Mouse (Mus musculus) CD4-positive, CD25-positive, alpha-beta regulatory T cell, adult 4 months (primary cell): ENCODE measurements at regions not wholly inside any gene's neighbourhood (a gene's known extent, or its start where the extent isn't known, plus 50 kb on each side); places are given as distances from the start of the nearest gene placed in this dataset.

Source experiments
- ATAC-seq: one replicate; pipeline ENCODE4 v1.8.0; 2017

GRCm38 (mm10) chr12:68680668-68681067 is 478.3 kb downstream of the Rps29 start:
- ATAC-seq, result no peak

DNA sequence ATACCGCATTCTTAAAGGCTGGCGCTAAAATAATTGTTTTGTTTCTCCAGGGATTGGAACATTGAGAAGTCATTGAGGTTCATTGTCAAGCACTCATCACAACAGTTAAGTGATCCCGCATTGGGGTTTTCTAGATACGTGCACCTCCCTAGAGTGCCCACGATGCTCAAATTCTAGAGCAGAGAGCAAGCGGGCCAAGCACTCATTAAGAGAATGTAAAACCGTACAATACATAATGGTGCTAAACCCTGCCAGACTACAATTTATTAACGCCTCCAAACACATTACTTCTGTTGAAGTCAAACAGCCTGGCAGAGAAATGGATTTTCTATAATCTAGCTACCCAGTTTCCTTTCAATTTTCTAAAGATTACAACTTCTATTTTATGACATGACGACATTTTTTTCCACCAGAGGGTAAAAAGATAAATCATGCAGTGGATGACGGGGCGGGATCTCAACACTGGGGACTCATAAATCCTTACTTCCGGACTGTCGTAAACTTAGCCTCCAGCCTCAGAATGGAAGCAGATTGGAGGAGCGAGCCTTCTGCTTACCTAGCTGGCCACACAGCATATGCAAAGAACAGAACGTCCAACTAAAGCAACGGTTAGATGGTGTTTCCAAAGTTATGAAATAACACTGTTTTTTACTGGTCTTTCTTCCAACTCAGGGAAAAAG is 482.8 kb downstream of the Rps29 start:
- no peak for ATAC-seq

DNA sequence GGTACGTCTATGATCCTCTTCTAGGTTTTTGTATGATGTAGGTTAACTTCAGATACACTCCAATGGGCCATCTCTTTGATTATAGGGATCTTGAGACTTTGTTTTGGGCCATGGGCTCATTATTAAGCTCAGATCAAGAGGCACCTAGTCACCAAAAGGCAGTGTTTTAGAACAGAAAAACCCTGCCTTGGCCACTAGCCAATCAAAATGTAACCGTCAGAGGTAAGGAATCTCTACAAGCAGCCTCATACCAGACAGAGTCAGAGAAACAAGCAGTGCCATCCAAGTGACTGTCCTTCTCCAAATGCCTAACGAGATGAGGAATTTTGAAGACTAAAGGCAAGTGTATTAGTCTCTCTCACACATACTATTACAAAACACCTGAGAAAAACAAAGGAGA is 487.0 kb downstream of the Rps29 start:
- no peak for ATAC-seq

GRCm38 (mm10) chr12:68645901-68646585 is 512.9 kb downstream of the Rps29 start:
- no peak for ATAC-seq

GRCm38 (mm10) chr12:68643671-68644070 is 515.3 kb downstream of the Rps29 start:
- no peak for ATAC-seq

- ATAC-seq, result no peak
These were observed 526.5 kb downstream of the Rps29 start for GRCm38 (mm10) chr12:68632441-68632840.

- no peak for ATAC-seq
These were observed 540.6 kb downstream of the Rps29 start for GRCm38 (mm10) chr12:68618337-68618736.

GRCm38 (mm10) chr12:68605417-68606000 is 553.5 kb downstream of the Rps29 start:
- no peak for ATAC-seq

DNA sequence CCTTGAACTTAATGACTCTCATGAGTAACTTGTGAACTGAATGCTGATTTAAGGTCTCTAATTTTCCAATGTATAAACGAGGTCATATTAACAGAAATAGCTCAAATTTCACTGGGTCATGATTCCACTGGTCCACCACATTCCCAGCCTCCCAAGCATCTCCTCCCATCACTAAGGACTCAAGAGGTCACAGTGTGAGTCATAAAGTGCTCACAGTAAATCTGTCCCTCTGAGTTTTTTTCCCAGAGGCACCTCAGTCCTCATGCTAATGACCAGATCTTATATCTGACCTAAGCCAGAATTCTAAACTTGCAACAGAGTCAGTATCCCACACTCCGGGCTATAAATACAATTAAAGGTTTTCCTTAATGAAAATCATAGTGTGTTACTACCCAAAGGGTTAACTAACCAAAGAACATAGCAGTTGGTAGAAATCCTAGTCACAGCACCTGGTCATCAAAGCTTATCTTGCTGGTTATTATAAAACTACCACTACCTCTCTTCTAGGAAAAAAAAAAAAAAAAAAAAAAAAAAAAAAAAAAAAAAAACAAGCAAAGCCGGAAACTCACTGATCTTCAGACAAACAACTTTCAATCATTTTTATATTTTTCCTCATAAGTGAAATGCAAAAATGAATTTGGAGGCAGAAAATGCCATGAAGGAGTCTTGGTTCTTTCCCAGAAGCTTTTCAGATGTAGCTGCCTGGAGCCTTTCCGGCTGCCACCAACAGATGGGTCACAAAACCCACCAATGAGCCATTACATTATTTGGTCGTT is 554.3 kb downstream of the Rps29 start:
- no peak for ATAC-seq

DNA sequence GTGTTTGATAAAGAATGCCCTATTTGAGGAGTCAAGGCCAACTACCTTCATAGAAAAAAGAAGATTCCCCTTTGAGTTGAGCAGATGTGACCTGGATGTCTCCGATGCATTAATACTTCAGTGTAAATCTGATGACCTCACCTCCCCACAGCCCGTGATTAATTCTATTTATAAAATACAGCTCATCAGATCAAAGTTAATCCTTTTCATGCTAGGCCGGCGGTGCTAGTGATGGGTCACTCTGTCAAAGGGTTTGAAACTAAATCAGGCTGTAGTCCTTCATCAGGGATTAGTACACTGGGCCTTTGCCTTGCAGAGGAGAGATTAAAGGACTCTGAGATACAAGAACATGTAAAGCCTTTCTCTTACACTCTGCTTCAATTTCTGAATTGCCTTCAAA is 556.3 kb downstream of the Rps29 start:
- ATAC-seq, result no peak

GRCm38 (mm10) chr12:68601366-68601765 is 557.6 kb downstream of the Rps29 start:
- ATAC-seq, result no peak

- ATAC-seq, result no peak
These were observed 559.0 kb downstream of the Rps29 start for GRCm38 (mm10) chr12:68599681-68600596.

DNA sequence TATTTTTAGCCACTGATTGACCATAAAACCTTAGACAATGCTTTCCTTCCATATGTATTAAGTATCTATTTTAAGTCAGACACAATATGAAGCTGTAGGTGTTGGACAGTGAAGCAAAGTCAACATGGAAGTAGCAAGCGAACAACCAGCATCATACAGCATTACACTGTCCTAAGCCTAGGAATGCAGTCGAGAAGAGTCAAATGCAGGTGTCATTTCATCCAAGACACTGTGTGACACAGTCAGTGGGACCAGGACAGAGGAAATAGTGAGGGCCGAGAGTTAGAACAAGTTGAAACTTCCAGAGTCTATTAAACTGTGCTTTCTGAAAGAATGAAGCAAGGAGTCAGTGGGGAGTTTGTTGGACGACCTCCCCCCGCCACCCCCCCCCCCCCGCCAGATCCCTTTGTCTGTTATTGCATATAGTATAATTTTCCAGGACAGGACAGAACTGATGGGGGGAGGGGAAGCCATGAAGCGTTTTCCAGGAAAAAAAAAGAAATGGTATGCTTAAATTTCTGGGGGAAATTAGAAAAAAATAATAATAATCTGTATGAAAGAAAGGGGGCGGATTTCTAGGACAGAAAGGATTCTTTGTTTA is 559.9 kb downstream of the Rps29 start:
- no peak for ATAC-seq

- ATAC-seq, result no peak
These were observed 573.5 kb downstream of the Rps29 start for GRCm38 (mm10) chr12:68585524-68585872.

DNA sequence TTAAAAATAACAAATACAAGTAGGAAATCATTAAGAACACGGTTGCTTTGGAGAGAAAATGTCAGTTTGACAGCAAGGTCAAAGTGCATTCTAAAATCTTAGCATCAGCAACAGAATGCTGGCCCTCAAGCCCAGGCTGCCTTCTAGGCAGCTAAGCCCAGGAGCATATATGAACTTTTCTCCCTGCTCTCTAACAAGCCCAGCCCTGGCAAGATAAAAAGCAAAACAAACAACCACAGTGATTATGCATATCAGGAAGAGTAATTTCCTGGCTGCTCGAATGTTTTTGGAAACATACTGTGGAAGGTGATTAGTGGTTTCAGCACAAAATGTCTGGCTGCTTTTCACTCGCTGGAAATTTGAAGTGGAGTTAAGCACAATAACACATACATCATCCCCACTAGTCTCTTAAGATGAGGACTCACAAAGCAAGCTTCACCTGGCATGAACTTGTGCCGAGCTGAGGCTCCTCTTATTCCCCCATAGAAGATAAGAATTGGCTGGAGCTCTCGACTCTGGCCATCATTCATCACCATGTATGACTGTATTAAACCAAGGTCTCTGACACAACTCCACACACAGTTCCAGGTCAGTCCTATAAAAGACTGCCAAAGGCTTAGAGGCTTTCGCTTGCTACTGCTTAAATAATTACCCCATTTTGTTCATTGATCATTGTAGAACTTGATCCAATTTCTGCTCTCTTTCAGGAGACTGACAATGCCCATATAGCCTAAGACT is 574.0 kb downstream of the Rps29 start:
- no peak for ATAC-seq

DNA sequence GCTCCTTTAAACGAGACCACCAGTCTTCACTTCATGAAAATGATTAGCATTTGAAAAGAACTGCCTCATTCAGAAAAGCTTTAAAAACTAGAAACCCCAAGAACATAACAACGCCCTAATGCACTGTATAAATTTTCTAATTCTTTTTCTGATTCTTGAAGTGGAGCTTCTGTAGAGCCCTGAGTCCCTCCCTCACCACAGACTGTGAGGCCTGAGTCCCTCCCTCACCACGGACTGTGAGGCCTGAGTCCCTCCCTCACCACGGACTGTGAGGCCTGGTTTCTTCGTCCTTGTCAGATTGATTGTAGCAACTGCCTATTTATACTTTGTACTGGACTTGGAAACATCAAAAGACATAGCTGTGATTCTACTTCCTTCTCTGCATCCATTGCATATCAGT is 579.1 kb downstream of the Rps29 start:
- ATAC-seq, result no peak

DNA sequence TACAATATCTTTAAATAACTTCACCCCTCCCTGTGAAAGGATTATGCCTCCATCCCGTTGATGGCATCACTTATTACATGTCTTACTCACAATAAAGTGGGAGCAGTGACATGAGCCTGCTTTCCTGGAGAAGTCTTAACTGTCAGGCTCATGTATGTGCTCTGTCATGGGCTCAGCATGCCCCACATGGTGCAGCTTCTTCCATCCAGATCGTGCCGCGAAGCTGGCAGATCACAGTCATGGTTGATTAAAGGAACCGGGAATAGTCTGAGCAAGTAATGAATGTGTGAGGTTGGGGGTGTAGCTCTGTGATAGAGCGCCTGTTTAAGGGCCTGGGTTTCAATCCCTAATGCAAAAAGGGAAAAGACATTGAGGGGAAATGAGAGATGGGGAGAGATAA is 581.5 kb downstream of the Rps29 start:
- ATAC-seq, result no peak

GRCm38 (mm10) chr12:68576855-68577254 is 582.1 kb downstream of the Rps29 start:
- ATAC-seq, result no peak

DNA sequence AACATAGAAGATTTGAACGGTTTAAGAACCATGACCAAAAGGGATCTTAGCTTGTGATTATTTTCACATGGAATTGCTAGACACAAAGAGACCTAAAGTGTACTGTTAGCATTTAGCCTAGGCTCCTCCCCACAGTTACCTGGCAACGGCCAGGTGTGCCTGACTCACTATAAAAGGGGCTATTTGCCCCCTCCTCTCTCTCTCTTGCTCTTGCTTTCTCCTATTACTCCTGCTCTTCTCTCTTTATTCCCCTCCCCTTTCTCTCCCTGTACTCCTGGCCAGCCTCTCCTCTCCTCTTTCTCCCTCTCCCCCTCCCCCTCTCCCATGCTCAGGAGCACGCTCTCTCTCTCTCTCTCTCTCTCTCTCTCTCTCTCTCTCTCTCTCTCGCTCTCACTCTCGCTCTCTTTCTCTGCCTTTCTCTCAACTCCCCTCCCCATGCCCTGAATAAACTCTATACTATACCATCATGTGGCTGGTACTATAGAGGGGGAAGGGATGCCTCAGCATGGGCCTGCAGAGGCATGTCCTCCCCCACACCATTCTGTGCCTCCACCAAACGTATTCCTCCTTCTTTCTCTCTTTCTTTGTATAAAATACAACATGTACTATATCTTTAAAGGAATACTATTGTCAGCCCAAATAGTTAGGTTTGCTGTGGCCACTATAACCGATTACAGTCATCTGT is 603.9 kb downstream of the Rps29 start:
- ATAC-seq, result no peak

- ATAC-seq, result no peak
These were observed 604.7 kb downstream of the Rps29 start for GRCm38 (mm10) chr12:68554292-68554691.

DNA sequence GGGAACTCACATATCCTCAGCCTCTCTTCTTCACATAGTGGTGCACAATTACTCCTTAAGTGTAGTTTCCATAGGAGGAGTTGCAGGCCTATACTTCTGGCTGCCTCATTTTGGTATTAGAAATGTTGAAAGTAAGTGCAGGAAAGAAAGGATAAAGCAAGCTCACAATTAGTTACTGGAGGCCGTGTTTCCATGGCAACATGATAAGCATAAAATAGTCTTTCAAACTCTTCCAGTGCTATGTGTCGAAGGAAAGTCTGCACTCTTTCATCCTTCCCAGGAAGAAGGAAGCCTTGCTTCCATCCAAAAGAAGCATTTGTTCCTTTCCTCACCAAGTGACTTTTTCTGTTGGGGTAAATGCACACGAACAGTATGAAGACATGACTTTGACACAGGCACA is 617.2 kb downstream of the Rps29 start:
- ATAC-seq, result no peak
